Mouse (Mus musculus) ES-Bruce4 (cell line): ENCODE results near the gene Rcor2. TPM values are rescaled to one million over a fixed set of nuclear protein-coding genes. Genes with fewer than 3 reads are reported as not detected.

ENCODE experiments used
- H3K27ac ChIP-seq: 2 replicates; pipeline ENCODE4 v1.5.1; 2012; ENCODE audit warnings: low read length, inconsistent platforms; ENCODE audit not compliant: insufficient read depth
- H3K27me3 ChIP-seq: 2 replicates; pipeline ENCODE4 v1.6.1; 2012; ENCODE audit warnings: mild to moderate bottlenecking, low read length, inconsistent platforms; ENCODE audit not compliant: control insufficient read depth, poor library complexity, insufficient read depth, severe bottlenecking
- H3K36me3 ChIP-seq: 2 replicates; pipeline ENCODE4 v1.6.1; 2012; ENCODE audit warnings: inconsistent platforms, mild to moderate bottlenecking, low read length, moderate library complexity; ENCODE audit not compliant: control insufficient read depth, poor library complexity, insufficient read depth, severe bottlenecking
- H3K4me1 ChIP-seq: one replicate; pipeline ENCODE4 v1.8.1; 2011; ENCODE audit warnings: low read length; ENCODE audit not compliant: control insufficient read depth, insufficient read depth
- H3K4me3 ChIP-seq: 2 replicates; pipeline ENCODE4 v1.5.1; 2011; ENCODE audit warnings: low read depth, mild to moderate bottlenecking, low read length
- H3K9ac ChIP-seq: 2 replicates; pipeline ENCODE4 v1.6.1; 2012; ENCODE audit warnings: low read depth, mild to moderate bottlenecking, inconsistent platforms; ENCODE audit not compliant: poor library complexity, severe bottlenecking
- H3K9me3 ChIP-seq: replicated peaks from 2 replicates; pipeline ENCODE4 v1.6.1; 2012; ENCODE audit warnings: mild to moderate bottlenecking, low read length, inconsistent platforms; ENCODE audit not compliant: control insufficient read depth, poor library complexity, insufficient read depth, severe bottlenecking
- CTCF ChIP-seq: IDR thresholded peaks from one replicate; pipeline ENCODE4 v1.8.1; 2011; ENCODE audit warnings: low read depth, low read length
- EP300 ChIP-seq: IDR thresholded peaks from 2 replicates; pipeline ENCODE4 v1.6.1; 2011; ENCODE audit warnings: low read depth, low read length; ENCODE audit not compliant: insufficient read depth
- POLR2A ChIP-seq: IDR thresholded peaks from one replicate; pipeline ENCODE4 v1.8.1; 2011; ENCODE audit warnings: low read length; ENCODE audit not compliant: insufficient read depth
- polyA plus RNA-seq: library from polyadenylated mRNA; stranded (reverse); fragments of >200 nt; gene quantifications from 2 replicates; pipeline ENCODE4 v1.2.4, GENCODE M21; 2011; ENCODE audit warnings: low read depth; ENCODE audit not compliant: missing spikeins, insufficient read depth, insufficient read length

The Rcor2 gene
- polyA plus RNA-seq, 1 experiment = 69.4 TPM

GRCm38 (mm10) chr19:7280557-7281330 is 13.6 kb downstream of the Rcor2 start:
- H3K27me3 ChIP-seq = no peaks in the 10 kb centered on the region
- no peak overlapping the region for H3K27ac ChIP-seq
- H3K36me3 ChIP-seq = peaks cover 24% of the 10 kb centered on the region
- no peak overlapping the region for H3K9ac ChIP-seq
- H3K4me1 ChIP-seq = no peaks in the 10 kb centered on the region
- TF ChIP-seq CTCF (no peak), EP300 (no peak), POLR2A (no peak)
- H3K9me3 ChIP-seq = no peaks in the 10 kb centered on the region
- H3K4me3 ChIP-seq = no peak overlapping the region

GRCm38 (mm10) chr19:7286563-7287315 is 19.6 kb downstream of the Rcor2 start:
- Histone ChIP-seq H3K4me3 (no peak overlapping the region), H3K36me3 (peaks cover 36% of the 10 kb centered on the region), H3K9ac (no peak overlapping the region), H3K4me1 (no peaks in the 10 kb centered on the region), H3K9me3 (no peaks in the 10 kb centered on the region), H3K27me3 (no peaks in the 10 kb centered on the region), H3K27ac (no peak overlapping the region)
- no peak for TF ChIP-seq CTCF
- no peak for TF ChIP-seq POLR2A
- TF ChIP-seq EP300 = no peak

- H3K9me3 ChIP-seq = no peaks in the 10 kb centered on the region
- H3K36me3 ChIP-seq = peaks cover 30% of the 10 kb centered on the region
- no peak overlapping the region for H3K4me3 ChIP-seq
- no peaks in the 10 kb centered on the region for H3K27me3 ChIP-seq
- no peak overlapping the region for H3K9ac ChIP-seq
- no peak overlapping the region for H3K27ac ChIP-seq
- no peaks in the 10 kb centered on the region for H3K4me1 ChIP-seq
- no peak for TF ChIP-seq CTCF
- no peak for TF ChIP-seq POLR2A
- TF ChIP-seq EP300 = no peak
These were observed 21.2 kb downstream of the Rcor2 start for GRCm38 (mm10) chr19:7288288-7288687.

GRCm38 (mm10) chr19:7289767-7290166 is 22.6 kb downstream of the Rcor2 start:
- peaks cover 21% of the 10 kb centered on the region for H3K36me3 ChIP-seq

GRCm38 (mm10) chr19:7291958-7292709 is 25.0 kb downstream of the Rcor2 start:
- Histone ChIP-seq H3K36me3 (0 out of 2 replicates have a peak, but pooled peaks cover 3% of the 10 kb centered on the region), H3K9me3 (no peaks in the 10 kb centered on the region), H3K27me3 (no peaks in the 10 kb centered on the region), H3K4me1 (no peaks in the 10 kb centered on the region), H3K4me3 (no peak overlapping the region), H3K9ac (no peak overlapping the region), H3K27ac (no peak overlapping the region)
- TF ChIP-seq POLR2A (no peak), EP300 (no peak), CTCF (no peak)

More at GRCm38 (mm10) chr19:7289767-7290166, 22.6 kb downstream of the Rcor2 start:
- Histone ChIP-seq H3K27me3 (no peaks in the 10 kb centered on the region), H3K4me3 (no peak overlapping the region), H3K9ac (no peak overlapping the region), H3K4me1 (no peaks in the 10 kb centered on the region), H3K9me3 (no peaks in the 10 kb centered on the region), H3K27ac (no peak overlapping the region)
- TF ChIP-seq CTCF = no peak
- no peak for TF ChIP-seq POLR2A
- TF ChIP-seq EP300 = no peak
